Mouse (Mus musculus): ENCODE data around the gene Manbal. TPM values are rescaled to one million over a fixed set of nuclear protein-coding genes. Genes with fewer than 3 reads are reported as not detected.

Manbal gene
- polyA plus RNA-seq, 1 experiment from 2014 or later, result 38.2 TPM

DNA sequence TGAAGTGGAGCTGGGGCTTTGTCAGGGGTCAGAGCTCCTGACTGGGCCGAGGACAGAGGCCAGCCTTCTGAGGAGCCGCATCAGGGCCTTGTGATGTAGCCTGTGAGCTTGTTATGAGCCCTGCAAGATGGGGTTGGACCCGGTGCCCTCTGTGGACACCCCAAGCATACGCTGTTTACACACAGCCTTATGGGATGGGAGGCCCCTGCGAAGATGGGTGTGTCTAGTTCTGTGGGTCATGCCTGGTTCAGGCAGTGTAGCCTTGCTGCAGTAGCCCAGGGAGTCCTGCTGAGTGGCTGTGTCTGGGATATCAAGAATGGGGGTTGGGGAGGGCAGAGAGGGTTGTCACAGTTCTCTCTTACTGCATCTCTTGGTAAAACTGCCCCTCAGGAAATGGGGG is 64.5 kb downstream of the Manbal start:
- Histone ChIP-seq H3K4me2 (replicated peaks; ENCODE audit: low read depth, low read length) (no peak overlapping the region), H3K9me3 (ENCODE audit: control insufficient read depth, low read length) (no peaks in the 10 kb centered on the region), H3K4me1 (ENCODE audit: control insufficient read depth, insufficient read depth, low read length) (peaks cover 23% of the 10 kb centered on the region; the same call in 1 of the 2 replicates), H3K4me3 (ENCODE audit: low read length) (no peak overlapping the region), H3K9ac (ENCODE audit: low read depth, low read length) (no peak overlapping the region), H3K27me3 (ENCODE audit: control insufficient read depth, insufficient read depth, low read length) (no peaks in the 10 kb centered on the region), H3K27ac (ENCODE audit: low read depth, low read length) (no peak overlapping the region), H3K36me3 (ENCODE audit: control insufficient read depth, insufficient read depth, low read length) (peaks cover 25% of the 10 kb centered on the region; the same call in 1 of the 2 replicates)
- no peak for ATAC-seq (ENCODE audit: low FRiP score, low TSS enrichment)
- WGBS, result 79% methylated on average over 5 of the region's 5 CpGs

DNA sequence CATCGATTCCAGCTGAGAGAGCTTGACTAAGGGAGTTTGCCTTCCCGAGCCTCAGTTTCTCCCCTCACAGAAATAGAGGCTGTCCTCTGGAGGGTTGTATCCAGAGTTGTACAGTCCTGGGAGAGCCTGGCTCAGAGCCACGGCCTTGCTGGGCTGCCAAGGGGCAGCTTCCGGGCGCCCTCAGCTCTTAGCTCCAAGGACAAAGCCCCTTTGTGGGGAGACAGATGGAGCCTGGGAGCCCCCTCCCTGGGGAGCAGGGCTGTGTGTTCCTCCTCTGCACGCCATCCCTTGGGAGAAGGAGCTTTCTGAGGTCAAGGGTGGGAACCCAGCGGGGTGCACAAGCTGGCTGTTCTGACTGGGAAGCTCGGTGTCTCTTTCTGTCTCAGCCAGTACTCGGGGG is 65.1 kb downstream of the Manbal start:
- no peak overlapping the region for H3K4me2 ChIP-seq (replicated peaks; ENCODE audit: low read depth, low read length)
- peaks cover 25% of the 10 kb centered on the region; the same call in 1 of the 2 replicates for H3K36me3 ChIP-seq (ENCODE audit: control insufficient read depth, insufficient read depth, low read length)
- no peak overlapping the region for H3K9ac ChIP-seq (ENCODE audit: low read depth, low read length)
- no peak overlapping the region for H3K27ac ChIP-seq (ENCODE audit: low read depth, low read length)
- H3K4me3 ChIP-seq (ENCODE audit: low read length), result no peak overlapping the region
- H3K4me1 ChIP-seq (ENCODE audit: control insufficient read depth, insufficient read depth, low read length), result peaks cover 20% of the 10 kb centered on the region; the same call in 1 of the 2 replicates
- no peaks in the 10 kb centered on the region for H3K27me3 ChIP-seq (ENCODE audit: control insufficient read depth, insufficient read depth, low read length)
- WGBS, result 89% methylated on average over 9 of the region's 9 CpGs
- ATAC-seq (ENCODE audit: low FRiP score, low TSS enrichment), result no peak
- no peaks in the 10 kb centered on the region for H3K9me3 ChIP-seq (ENCODE audit: control insufficient read depth, low read length)

DNA sequence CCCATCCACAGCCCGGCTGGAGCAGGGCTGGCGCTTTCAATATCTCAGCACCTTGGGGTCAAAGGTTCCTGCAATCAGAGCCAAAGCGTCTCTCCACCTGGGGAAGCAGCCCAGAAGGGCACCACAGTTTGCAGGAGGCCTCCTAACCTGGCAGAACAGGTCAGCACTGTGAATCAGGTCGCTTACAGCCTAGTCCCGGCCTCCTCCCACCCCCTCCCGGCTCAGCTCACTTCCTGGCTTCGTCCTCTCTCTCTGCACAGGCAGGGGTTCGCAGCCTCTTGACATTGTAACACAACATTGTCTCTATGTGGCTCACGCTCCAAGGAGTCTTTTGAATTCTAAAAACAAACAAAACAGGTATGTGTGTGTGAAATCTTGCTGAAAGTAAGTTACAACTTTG is 66.6 kb downstream of the Manbal start:
- H3K36me3 ChIP-seq (ENCODE audit: control insufficient read depth, insufficient read depth, low read length), result peaks cover 12% of the 10 kb centered on the region; the same call in 1 of the 2 replicates
- 25% methylated on average over 9 of the region's 9 CpGs for WGBS
- H3K27me3 ChIP-seq (ENCODE audit: control insufficient read depth, insufficient read depth, low read length), result no peaks in the 10 kb centered on the region
- peak overlapping the region; percentile 65; the same call in 1 of the 2 replicates for H3K27ac ChIP-seq (ENCODE audit: low read depth, low read length)
- H3K4me3 ChIP-seq (ENCODE audit: low read length), result no peak overlapping the region
- no peak for ATAC-seq (ENCODE audit: low FRiP score, low TSS enrichment)
- H3K4me2 ChIP-seq (replicated peaks; ENCODE audit: low read depth, low read length), result no peak overlapping the region
- peaks cover 20% of the 10 kb centered on the region; the same call in 1 of the 2 replicates for H3K4me1 ChIP-seq (ENCODE audit: control insufficient read depth, insufficient read depth, low read length)
- H3K9ac ChIP-seq (ENCODE audit: low read depth, low read length), result no peak overlapping the region
- H3K9me3 ChIP-seq (ENCODE audit: control insufficient read depth, low read length), result no peaks in the 10 kb centered on the region

DNA sequence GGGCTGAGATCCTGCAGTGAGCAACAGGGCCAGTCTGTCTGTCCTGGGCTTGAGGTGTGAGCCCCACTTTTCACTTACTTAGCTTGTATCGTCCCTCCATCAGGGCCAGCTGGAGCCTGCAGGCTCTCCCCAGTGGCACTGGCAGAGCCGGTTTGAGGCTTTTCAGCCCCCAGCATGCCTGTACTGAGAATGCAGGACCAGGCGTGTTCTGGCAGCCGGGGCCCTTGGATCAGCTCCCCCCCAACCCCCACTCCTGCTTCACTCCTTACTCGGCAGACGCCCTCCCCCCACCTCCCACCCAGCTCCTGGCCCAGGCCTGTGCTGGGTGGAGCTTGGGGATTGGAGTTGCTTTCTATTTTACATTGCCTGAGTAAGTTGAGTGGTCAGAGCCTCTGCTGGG is 67.1 kb downstream of the Manbal start:
- Histone ChIP-seq H3K9me3 (ENCODE audit: control insufficient read depth, low read length) (no peaks in the 10 kb centered on the region), H3K4me2 (replicated peaks; ENCODE audit: low read depth, low read length) (no peak overlapping the region), H3K4me1 (ENCODE audit: control insufficient read depth, insufficient read depth, low read length) (peaks cover 20% of the 10 kb centered on the region; the same call in 1 of the 2 replicates), H3K36me3 (ENCODE audit: control insufficient read depth, insufficient read depth, low read length) (peaks cover 11% of the 10 kb centered on the region; the same call in 1 of the 2 replicates), H3K9ac (ENCODE audit: low read depth, low read length) (no peak overlapping the region), H3K4me3 (ENCODE audit: low read length) (no peak overlapping the region), H3K27me3 (ENCODE audit: control insufficient read depth, insufficient read depth, low read length) (no peaks in the 10 kb centered on the region), H3K27ac (ENCODE audit: low read depth, low read length) (peak overlapping the region; percentile 65)
- 24% methylated on average over 6 of the region's 6 CpGs for WGBS
- ATAC-seq (ENCODE audit: low FRiP score, low TSS enrichment), result peak; percentile 39; the same call in 1 of the 2 replicates

DNA sequence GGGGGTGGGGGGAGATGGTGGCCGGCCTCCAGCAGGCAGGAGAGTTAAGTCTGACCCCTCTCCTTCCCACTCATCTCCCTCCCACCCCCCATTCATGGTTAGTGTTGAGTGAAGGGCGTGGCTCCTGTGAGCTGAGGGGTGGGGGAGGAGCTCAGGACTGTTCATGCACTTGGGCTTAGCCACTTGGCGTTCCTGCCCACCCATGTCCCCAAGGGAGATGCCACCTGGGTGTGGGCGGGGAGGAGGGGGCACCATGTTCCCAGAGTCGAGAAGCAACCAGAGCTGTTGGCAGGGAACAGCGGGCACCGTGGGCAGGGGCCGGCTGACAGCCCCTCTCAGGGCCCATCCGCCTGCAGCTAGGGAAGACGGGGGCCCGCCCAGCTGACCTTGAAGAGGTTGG is 69.1 kb downstream of the Manbal start:
- Histone ChIP-seq H3K9me3 (ENCODE audit: control insufficient read depth, low read length) (peaks cover 5% of the 10 kb centered on the region), H3K4me2 (replicated peaks; ENCODE audit: low read depth, low read length) (no peak overlapping the region), H3K4me1 (ENCODE audit: control insufficient read depth, insufficient read depth, low read length) (peaks cover 15% of the 10 kb centered on the region; the same call in 1 of the 2 replicates), H3K9ac (ENCODE audit: low read depth, low read length) (no peak overlapping the region), H3K4me3 (ENCODE audit: low read length) (no peak overlapping the region), H3K27me3 (ENCODE audit: control insufficient read depth, insufficient read depth, low read length) (no peaks in the 10 kb centered on the region), H3K27ac (ENCODE audit: low read depth, low read length) (no peak overlapping the region), H3K36me3 (ENCODE audit: control insufficient read depth, insufficient read depth, low read length) (peaks cover 19% of the 10 kb centered on the region)
- WGBS, result 80% methylated on average over 11 of the region's 11 CpGs
- no peak for ATAC-seq (ENCODE audit: low FRiP score, low TSS enrichment)

DNA sequence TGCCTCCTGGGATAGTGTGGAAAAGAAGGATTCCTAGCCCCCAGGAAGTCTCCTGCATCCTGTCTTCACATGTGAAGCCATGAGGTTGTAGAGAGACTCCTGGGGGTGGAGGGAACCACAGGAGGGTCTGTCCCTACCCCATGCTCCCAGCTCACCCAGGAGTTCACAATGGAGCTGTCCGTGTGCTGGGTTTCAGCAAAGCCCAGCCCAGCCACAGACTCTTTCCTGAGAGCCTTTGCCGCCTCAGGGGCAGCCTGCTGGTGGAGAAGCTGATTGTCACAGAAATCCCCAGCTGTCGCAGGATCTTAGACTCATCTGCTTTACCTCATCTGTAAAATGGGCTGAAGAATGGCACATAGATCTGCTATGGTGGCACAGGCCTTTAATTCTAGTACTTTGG is 69.7 kb downstream of the Manbal start:
- 96% methylated on average over 3 of the region's 3 CpGs for WGBS
- Histone ChIP-seq H3K27me3 (ENCODE audit: control insufficient read depth, insufficient read depth, low read length) (no peaks in the 10 kb centered on the region), H3K9ac (ENCODE audit: low read depth, low read length) (no peak overlapping the region), H3K4me1 (ENCODE audit: control insufficient read depth, insufficient read depth, low read length) (peaks cover 11% of the 10 kb centered on the region; the same call in 1 of the 2 replicates), H3K4me2 (replicated peaks; ENCODE audit: low read depth, low read length) (no peak overlapping the region), H3K27ac (ENCODE audit: low read depth, low read length) (no peak overlapping the region), H3K36me3 (ENCODE audit: control insufficient read depth, insufficient read depth, low read length) (peaks cover 17% of the 10 kb centered on the region), H3K4me3 (ENCODE audit: low read length) (no peak overlapping the region), H3K9me3 (ENCODE audit: control insufficient read depth, low read length) (peaks cover 6% of the 10 kb centered on the region)
- no peak for ATAC-seq (ENCODE audit: low FRiP score, low TSS enrichment)

DNA sequence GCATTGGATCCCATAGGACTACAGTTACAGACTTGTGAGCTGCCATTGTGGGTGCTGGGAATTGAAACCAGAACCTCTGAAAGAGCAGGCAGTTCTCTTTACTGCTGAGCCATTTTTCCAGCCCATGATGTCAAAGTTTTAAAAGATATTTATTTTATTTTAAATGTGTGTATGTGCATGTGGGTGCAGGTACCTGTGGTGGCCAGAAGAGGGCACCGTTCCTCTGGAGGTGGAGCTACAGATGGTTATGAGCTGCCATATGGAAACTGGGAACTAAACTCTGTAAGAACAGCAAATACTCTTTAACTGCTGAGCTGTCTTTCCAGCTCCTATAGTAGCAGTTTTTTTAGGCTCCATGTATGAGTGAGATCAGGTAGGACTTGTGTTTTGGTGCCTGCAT is 74.0 kb downstream of the Manbal start:
- Histone ChIP-seq H3K9ac (ENCODE audit: low read depth, low read length) (no peak overlapping the region), H3K27ac (ENCODE audit: low read depth, low read length) (no peak overlapping the region), H3K27me3 (ENCODE audit: control insufficient read depth, insufficient read depth, low read length) (no peaks in the 10 kb centered on the region), H3K9me3 (ENCODE audit: control insufficient read depth, low read length) (peaks cover 6% of the 10 kb centered on the region), H3K36me3 (ENCODE audit: control insufficient read depth, insufficient read depth, low read length) (peaks cover 18% of the 10 kb centered on the region), H3K4me2 (replicated peaks; ENCODE audit: low read depth, low read length) (no peak overlapping the region), H3K4me3 (ENCODE audit: low read length) (no peak overlapping the region), H3K4me1 (ENCODE audit: control insufficient read depth, insufficient read depth, low read length) (no peaks in the 10 kb centered on the region)
- ATAC-seq (ENCODE audit: low FRiP score, low TSS enrichment), result no peak
- WGBS, result 92% methylated on average over 1 of the region's 1 CpGs

Other genes with a start within 250 kb of the Manbal start
- 30.5 and 32.7 TPM in 2 replicates for gene Samhd1, start 232.3 kb upstream of the Manbal start, polyA plus RNA-seq (2014; fragmentation: Nextera tagmentation; extraction: Ambion mirVana)
- 26.7 and 29.7 TPM in 2 replicates for gene Rbl1, start 163.1 kb upstream of the Manbal start, polyA plus RNA-seq (2014; fragmentation: Nextera tagmentation; extraction: Ambion mirVana)
- gene Rpn2, start 88.6 kb upstream of the Manbal start, polyA plus RNA-seq (2014; fragmentation: Nextera tagmentation; extraction: Ambion mirVana), result 202 and 311 TPM in 2 replicates
- gene Mroh8, start 88.0 kb upstream of the Manbal start, polyA plus RNA-seq (2014; fragmentation: Nextera tagmentation; extraction: Ambion mirVana), result 0.26 and 0.89 TPM in 2 replicates
- gene Ghrh, start 20.1 kb upstream of the Manbal start, polyA plus RNA-seq (2014; fragmentation: Nextera tagmentation; extraction: Ambion mirVana), result not detected in 2 replicates
- gene Src, start 50.9 kb downstream of the Manbal start, polyA plus RNA-seq (2014; fragmentation: Nextera tagmentation; extraction: Ambion mirVana), result 13.5 and 17.5 TPM in 2 replicates
- gene Nnat, start 192.5 kb downstream of the Manbal start, polyA plus RNA-seq (2014; fragmentation: Nextera tagmentation; extraction: Ambion mirVana), result 248 and 307 TPM in 2 replicates
- gene Blcap, start 203.7 kb downstream of the Manbal start, polyA plus RNA-seq (2014; fragmentation: Nextera tagmentation; extraction: Ambion mirVana), result 48.7 and 49.5 TPM in 2 replicates

Measured in kidney, embryonic 14.5 days (tissue).